Mouse (Mus musculus) left cerebral cortex, adult 2 months (tissue): ENCODE measurements around the gene Nrxn3. TPM values are rescaled to one million over a fixed set of nuclear protein-coding genes. Genes with fewer than 3 reads are reported as not detected.

Source experiments
- DNase-seq, 2 experiments: peaks; one replicate each; pipeline ENCODE4 v3.0.0; 2021 to 2022; ENCODE audit warnings: low spot score in 2 of 2, mixed read lengths in 1 of 2; ENCODE audit errors: extremely low spot score in 1 of 2
- H3K27ac ChIP-seq: fragments of 200-600 bp; 2 replicates; pipeline ENCODE4 v1.8.1; 2022
- H3K4me3 ChIP-seq: fragments of 200-600 bp; 2 replicates; pipeline ENCODE4 v1.8.1; 2022
- CTCF ChIP-seq: fragments of 200-600 bp; IDR thresholded peaks from 2 replicates; pipeline ENCODE4 v1.8.1; 2022; ENCODE audit warnings: antibody characterized with exemption, mild to moderate bottlenecking, moderate library complexity
- intact Hi-C: fragments of 180-260 bp; cut with DNase I; formaldehyde crosslinking; loops from one replicate; pipeline ENCODE4 v1.15.1; 2025
- total RNA-seq, 2 experiments: library from RNA; stranded (reverse); gene quantifications; 2 replicates each; pipeline ENCODE4 v1.2.3; 2021

Gene Nrxn3
- total RNA-seq, 2 experiments from 2014 or later: 250 to 274 TPM

DNA sequence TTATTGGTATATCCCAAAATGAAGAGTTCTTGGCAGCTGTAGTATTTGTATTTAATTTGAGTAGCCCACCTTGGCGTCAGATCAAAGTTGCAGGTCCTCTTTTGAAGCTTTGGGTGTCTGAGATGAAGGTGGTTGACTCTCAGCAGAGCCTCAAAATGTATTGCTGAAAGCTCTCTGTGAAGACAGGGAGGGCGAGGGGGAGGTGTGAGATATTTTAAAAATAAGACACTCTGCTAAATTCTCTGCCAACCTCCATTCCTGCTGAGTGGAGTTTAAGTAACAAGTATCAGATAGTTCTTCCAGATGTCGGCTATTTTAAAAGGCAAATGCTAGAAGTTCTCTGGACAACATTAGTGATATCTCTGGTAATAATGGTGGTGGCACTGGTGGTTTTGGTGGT lies 1069.2 kb downstream of the Nrxn3 start:
- no peak overlapping the region for H3K4me3 ChIP-seq
- DNase-seq: no peak
- intact Hi-C loops: loop anchor here (1.0 to 2.0 kb wide), 2 partner anchors 68 to 139 kb away; no protein-coding TSS in a partner anchor
- no peak for TF ChIP-seq CTCF
- no peak overlapping the region for H3K27ac ChIP-seq

DNA sequence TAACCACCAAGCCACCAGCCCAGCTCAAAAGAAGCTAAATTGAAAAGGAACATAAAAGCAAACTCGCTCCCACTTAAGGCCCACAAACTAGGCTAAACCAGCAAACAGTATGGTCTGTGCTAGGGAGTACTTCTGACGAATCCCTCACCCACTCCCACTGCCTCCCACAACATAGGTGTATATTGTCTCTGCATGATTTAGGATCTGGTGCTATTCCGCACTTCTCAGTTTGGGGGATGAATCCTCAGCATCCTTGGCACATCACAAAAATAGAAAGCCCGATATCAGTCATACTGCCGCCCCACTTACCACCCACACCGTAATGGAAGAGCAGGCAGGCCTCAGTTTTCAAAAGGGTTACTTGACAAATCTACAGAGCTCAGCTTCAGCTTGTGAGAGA lies 1072.1 kb downstream of the Nrxn3 start:
- peak; percentile 20 to 26 for DNase-seq
- intact Hi-C loops: loop anchor here (1.0 kb wide), 1 partner anchor 105 kb away; no protein-coding TSS in a partner anchor
- Histone ChIP-seq H3K4me3 (no peak overlapping the region), H3K27ac (no peak overlapping the region)
- TF ChIP-seq CTCF: no peak

DNA sequence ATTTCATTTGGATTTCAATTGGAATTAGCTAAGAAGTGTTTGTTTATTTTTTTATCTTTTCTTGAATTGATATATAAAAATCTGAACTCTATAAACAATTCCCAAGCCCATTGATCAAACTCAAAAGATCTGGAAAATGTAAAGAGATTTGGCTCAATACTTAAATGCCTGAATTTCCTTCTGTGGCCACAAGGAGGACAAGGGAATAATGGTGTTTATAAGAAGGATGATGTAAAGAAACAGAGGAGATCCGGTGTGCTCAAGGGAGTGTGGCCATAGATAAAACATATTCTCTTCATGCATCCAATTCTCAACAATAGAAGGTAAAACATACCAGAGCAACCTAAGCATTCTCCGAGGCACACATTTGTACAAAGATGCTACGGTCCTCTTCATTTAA lies 1085.5 kb downstream of the Nrxn3 start:
- Histone ChIP-seq H3K27ac (no peak overlapping the region), H3K4me3 (no peak overlapping the region)
- DNase-seq: no peak
- intact Hi-C loops: no loop called here
- TF ChIP-seq CTCF: peak; percentile 51

- no peak for TF ChIP-seq CTCF
- H3K4me3 ChIP-seq: no peak overlapping the region
- no peak overlapping the region for H3K27ac ChIP-seq
- no peak for DNase-seq
- intact Hi-C loops: loop anchor here (5.0 to 10.0 kb wide), 3 partner anchors 88 to 345 kb away; no protein-coding TSS in a partner anchor
Observed at GRCm38 (mm10) chr12:89810146-89810545, 1087.5 kb downstream of the Nrxn3 start.

DNA sequence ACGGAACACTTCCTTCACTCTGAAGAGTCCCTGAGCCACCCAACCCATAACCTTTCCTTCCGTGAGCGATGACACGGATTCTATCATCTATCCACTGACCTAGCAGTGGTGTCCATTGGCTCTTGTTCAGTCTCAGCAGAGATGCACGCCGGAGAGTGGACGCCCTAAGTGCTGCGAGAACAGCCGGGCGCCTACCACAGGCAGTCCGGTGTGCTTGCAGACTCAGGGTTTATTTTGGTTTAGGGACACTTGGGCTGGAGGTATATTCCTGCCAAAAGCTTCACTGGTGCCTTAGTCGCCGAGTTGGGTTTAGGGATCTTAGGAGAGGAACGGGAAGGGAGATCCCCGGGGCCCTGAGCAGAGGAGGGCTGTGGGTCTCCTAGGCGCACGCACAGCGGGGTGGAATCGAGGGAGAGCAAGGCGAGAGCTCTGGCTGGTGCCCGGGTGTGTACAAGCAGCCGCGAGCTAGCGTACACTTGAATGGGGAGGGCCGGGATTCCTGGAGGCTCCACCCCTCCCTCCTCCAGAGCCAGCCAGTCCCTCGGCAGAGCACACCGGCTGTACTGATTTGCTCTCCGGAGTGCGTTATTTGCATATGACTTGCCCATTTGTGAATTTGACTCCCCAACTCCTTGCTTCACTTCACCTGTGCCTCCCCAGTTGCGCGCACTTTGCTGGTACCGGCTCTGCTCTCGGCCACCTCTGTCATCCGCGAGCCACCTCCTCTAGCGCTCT lies 1089.3 kb downstream of the Nrxn3 start:
- peak; percentile 75 to 80 for DNase-seq
- peak overlapping the region; percentile 66; the same call in 1 of the 2 replicates for H3K27ac ChIP-seq
- peak; percentile 14 for TF ChIP-seq CTCF
- peak overlapping the region; percentile 58 for H3K4me3 ChIP-seq
- intact Hi-C loops: loop anchor here (5.0 to 10.0 kb wide), 3 partner anchors 90 to 343 kb away; no protein-coding TSS in a partner anchor

DNA sequence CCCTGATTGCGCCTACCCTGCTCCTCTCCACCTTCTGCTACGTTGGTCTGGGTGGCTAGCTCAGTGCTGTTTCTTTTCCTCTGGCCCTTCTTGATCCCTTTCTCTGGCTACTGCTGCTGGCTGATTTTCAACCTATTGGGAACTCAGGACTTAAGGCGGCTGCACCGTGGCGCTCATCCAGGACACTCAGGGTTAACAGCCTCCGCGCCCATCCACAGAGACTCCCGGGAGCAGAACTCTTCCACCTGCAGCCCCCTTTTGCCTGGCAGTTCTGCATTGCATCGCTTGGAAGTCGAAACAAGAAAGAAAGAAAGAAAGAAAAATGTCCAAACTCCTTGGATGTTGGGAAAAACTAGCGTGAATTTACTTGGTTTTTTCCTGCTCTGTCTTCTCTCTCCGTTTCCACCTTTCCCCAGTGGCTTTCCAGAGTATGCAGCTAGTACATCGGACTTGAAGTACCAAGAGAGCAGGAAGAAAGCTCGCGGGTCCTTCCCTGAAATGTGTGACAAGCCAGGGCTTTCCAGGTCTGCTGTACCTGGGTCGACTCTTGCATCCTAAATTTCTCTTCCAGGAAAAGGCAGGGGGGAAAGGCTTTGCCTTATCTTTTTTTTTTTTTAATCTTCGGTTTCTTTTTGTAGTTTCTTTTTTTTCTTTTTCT lies 1090.0 kb downstream of the Nrxn3 start:
- Histone ChIP-seq H3K4me3 (peak overlapping the region; percentile 58), H3K27ac (peak overlapping the region; percentile 40)
- no peak; the same call in 1 of the 2 replicates for TF ChIP-seq CTCF
- intact Hi-C loops: loop anchor here (5.0 to 10.0 kb wide), 3 partner anchors 90 to 342 kb away; no protein-coding TSS in a partner anchor
- no peak for DNase-seq

DNA sequence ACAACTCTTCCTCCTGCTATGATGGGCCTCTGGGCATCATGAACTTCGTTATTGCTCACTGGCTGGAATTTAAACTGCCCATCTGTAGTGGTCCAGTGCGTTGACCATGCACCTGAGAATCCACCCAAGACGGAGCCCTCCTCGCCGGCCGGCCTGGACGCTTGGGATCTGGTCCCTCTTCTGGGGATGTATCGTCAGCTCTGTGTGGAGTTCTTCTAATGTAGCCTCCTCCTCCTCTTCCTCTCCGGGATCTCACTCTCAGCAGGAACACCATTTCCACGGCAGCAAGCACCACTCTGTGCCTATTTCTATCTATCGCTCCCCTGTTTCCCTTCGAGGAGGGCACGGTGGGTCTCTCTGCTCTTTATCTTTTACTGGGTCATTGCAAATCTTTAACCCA lies 1090.6 kb downstream of the Nrxn3 start:
- H3K27ac ChIP-seq: peak overlapping the region; percentile 24; the same call in 1 of the 2 replicates
- no peak for TF ChIP-seq CTCF
- DNase-seq: peak in 1 of 2 experiments; percentile 26
- peak overlapping the region; percentile 58 for H3K4me3 ChIP-seq
- intact Hi-C loops: loop anchor here (5.0 to 10.0 kb wide), 3 partner anchors 91 to 342 kb away; no protein-coding TSS in a partner anchor

DNA sequence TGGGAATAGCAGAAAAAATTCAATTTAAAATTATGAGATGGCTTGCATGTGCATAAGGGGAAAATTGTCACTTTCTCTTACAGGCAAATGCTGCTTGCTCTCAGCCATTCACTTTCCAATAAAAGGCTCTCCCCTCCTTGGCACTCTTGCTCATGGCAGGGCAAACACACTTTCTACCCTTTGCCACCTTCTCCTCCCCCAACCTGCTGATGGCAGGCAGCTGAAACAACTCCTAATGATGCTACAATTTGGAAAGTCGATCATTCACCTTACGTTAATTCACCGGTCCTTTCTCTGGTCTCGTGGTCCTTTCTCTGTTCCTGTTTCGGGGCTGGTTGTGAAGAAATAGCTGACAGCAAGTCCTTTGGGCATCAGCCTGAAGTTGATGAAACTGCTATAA lies 1091.0 kb downstream of the Nrxn3 start:
- Histone ChIP-seq H3K27ac (peak overlapping the region; percentile 24; the same call in 1 of the 2 replicates), H3K4me3 (peak overlapping the region; percentile 58)
- no peak for TF ChIP-seq CTCF
- DNase-seq: no peak
- intact Hi-C loops: loop anchor here (5.0 to 10.0 kb wide), 3 partner anchors 91 to 341 kb away; no protein-coding TSS in a partner anchor

DNA sequence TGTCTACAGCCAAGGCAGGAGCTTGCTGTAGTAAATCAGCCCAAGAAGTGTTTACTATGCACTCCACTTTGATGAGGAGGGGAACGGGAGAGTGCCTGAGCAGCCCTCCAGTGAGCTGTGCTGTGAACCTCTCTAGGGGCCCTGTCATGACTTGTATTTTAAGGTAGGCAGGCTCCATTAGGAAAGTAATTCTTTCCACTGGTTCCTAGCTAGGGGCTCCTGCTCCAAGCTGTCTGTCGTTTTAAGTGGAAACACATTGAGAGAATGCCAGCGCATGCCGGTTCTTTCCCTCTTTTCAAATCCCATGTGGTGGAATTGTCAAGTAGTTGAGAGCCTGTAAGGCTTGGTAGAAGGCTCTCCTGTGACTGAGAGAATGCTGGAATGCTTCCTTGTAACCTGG lies 1091.9 kb downstream of the Nrxn3 start:
- no peak for TF ChIP-seq CTCF
- intact Hi-C loops: loop anchor here (5.0 to 10.0 kb wide), 3 partner anchors 92 to 340 kb away; no protein-coding TSS in a partner anchor
- DNase-seq: no peak
- Histone ChIP-seq H3K4me3 (peak overlapping the region; percentile 58), H3K27ac (no peak overlapping the region)

- intact Hi-C loops: loop anchor here (10.0 kb wide), 1 partner anchor 338 kb away; no protein-coding TSS in a partner anchor
- Histone ChIP-seq H3K4me3 (no peak overlapping the region), H3K27ac (no peak overlapping the region)
- no peak for DNase-seq
- TF ChIP-seq CTCF: no peak
Observed at GRCm38 (mm10) chr12:89817072-89817773, 1094.5 kb downstream of the Nrxn3 start.

DNA sequence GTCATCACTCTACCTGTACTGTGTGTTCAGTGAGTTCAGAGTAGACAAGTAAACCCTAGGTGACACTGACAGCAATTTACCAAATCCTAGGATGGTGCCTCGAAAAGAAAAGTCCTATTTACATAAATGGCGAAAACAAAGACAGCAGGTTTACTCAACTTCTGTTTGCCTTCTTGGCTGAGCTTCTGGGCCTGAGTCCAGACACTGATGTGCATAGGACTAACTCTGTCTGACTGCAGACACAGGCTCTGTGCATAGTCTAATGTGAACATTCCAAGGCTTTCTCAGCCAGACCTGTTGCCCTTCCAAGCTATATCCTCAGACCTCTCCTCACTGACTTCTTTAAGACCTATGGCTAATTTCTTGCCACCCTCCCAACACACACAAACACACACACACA lies 1095.5 kb downstream of the Nrxn3 start:
- H3K27ac ChIP-seq: no peak overlapping the region
- DNase-seq: no peak
- no peak for TF ChIP-seq CTCF
- no peak overlapping the region for H3K4me3 ChIP-seq
- intact Hi-C loops: loop anchor here (10.0 kb wide), 1 partner anchor 337 kb away; no protein-coding TSS in a partner anchor
